Mouse (Mus musculus) granulocyte monocyte progenitor cell, adult 5-6 weeks (primary cell): ENCODE results near the gene Esrrg. TPM values are rescaled to one million over a fixed set of nuclear protein-coding genes. Genes with fewer than 3 reads are reported as not detected.

ENCODE experiments used
- ATAC-seq: replicated peaks from 2 replicates; pipeline ENCODE4 v1.8.0; 2016; ENCODE audit warnings: mild to moderate bottlenecking, moderate TSS enrichment, inconsistent platforms; ENCODE audit not compliant: poor library complexity, severe bottlenecking
- total RNA-seq, 2 experiments: library from RNA; stranded (forward) in 1 of 2; stranded (reverse) in 1 of 2; fragments of 200-712, 200-1000 nt in 1 of 2; fragments of >200 nt in 1 of 2; fragmentation: Nextera tagmentation in 1 of 2; gene quantifications; 2 replicates each; pipeline ENCODE4 v1.2.3; 2014 to 2017

The Esrrg gene
- total RNA-seq, 2 experiments from 2014 or later = not detected

- ATAC-seq = no peak
Observed at GRCm38 (mm10) chr1:188107946-188108345, 499.4 kb downstream of the Esrrg start.

DNA sequence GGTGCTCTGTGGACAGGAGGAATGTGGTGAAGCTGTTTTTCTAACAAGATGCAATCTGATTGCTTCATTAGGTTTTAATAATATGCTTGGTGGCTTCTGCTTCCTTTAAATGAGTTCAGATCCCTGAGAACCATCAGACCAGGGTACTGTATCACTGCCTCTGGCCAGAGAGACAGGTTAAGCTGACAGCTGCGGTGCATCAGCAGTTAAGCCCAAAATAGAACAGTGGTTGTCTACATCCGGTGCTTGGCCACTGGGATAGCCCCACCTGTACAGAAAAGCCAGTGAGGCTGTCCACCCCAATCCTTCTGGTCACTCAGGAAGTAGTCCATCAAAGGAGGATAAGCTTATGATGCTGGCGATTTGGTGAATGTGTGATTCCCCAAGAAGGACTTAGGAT, 503.0 kb downstream of the Esrrg start:
- ATAC-seq = no peak

- ATAC-seq = no peak
Observed at GRCm38 (mm10) chr1:188113240-188113639, 504.6 kb downstream of the Esrrg start.

DNA sequence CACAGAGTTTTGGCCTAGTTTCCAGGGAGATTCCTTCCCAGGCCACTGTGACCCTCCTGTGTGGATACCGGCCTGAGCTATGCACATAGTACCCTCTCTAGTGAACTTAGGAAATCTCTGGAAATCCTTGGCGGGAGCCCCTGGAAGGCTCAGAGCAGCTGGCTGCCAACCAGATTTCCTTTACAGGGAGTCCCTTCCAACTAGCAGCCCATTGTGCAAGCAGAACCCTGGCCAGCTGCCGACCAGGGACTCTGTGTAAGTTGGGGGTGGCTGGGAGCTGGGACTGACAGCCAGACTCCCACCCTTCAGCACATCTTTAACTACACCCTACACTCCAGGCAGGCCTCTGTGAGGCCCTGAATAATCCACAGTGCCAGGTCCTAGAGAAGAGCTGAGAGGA, 509.5 kb downstream of the Esrrg start:
- no peak for ATAC-seq

- ATAC-seq = no peak
Observed at GRCm38 (mm10) chr1:188119806-188120205, 511.2 kb downstream of the Esrrg start.

- ATAC-seq = no peak
Observed at GRCm38 (mm10) chr1:188125521-188126021, 517.0 kb downstream of the Esrrg start.

GRCm38 (mm10) chr1:188136126-188136525, 527.5 kb downstream of the Esrrg start:
- no peak for ATAC-seq

GRCm38 (mm10) chr1:188139473-188139872, 530.9 kb downstream of the Esrrg start:
- no peak for ATAC-seq

- no peak for ATAC-seq
Observed at GRCm38 (mm10) chr1:188140221-188140620, 531.6 kb downstream of the Esrrg start.

DNA sequence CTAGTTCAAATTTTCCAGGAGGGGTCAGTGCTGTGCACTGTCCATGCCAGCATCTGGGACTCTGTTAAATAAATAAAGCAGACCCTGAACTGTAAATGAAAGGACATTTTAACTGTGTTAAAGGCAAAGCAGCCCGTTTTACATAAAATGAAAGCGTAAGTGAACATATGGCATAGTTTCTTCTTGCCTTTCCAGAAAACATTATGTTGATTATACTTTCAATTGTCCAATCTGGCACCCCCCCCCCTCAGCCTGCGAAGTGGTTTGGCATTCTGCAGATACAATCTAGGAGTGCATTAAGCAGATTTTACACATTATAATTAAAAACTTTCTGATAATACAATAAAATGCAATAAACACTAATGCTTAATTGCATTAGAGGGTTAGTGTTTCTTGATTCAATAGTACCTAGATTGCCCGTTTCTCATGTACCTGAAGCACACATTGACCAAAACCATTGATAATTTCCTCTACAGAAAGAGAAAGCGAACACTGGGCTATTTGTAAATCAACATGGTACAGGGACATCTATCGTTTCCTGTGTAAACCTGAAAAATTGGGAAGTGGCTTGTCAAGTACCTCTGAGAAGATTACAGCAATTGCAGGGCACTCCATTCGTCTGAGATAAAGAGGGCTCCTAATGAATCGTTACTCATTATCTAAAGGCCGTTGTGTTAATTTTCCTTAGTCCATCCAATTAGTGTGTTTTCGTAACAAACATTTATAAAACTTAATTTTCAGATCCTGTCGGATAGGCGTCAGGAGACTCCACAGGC, 539.0 kb downstream of the Esrrg start:
- no peak for ATAC-seq

DNA sequence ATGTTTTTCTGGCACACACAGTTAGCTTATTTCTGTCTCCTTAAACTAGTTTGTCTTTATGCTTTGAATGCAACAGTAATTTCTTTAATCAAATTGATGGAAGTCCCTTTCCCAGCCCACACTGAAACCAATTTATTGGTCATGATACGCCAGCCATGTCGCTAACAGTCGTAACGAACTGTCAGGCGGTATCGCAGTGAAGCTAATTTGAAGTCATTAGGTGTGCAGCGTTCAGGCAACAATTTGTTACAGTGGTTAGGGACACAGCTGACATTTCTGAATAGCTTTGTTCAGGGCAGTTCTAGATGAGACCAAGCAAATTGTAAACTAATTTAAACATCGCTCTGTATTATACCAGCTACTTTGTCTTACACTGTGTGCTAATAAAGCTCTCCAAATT, 542.5 kb downstream of the Esrrg start:
- no peak for ATAC-seq

- ATAC-seq = no peak
Observed at GRCm38 (mm10) chr1:188152011-188152410, 543.4 kb downstream of the Esrrg start.

DNA sequence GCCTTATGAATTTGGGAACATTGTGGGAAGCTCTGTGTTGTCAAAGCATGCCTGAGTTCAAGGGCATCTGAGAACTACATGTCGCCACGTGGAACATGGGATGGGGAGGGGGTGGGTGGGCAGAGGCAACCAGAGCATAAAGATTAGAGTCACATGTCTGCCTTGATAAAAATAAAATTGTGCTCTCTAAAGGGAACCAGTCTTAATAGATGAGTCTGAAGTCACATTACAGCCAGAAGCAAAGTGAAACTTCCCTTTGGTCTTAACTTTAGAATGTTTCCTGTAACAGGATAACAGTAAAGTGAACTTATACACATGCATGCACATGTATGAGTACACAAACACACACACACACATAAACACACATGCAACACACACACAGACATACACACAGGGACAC, 545.1 kb downstream of the Esrrg start:
- no peak for ATAC-seq

- no peak for ATAC-seq
Observed at GRCm38 (mm10) chr1:188154466-188155110, 546.0 kb downstream of the Esrrg start.

GRCm38 (mm10) chr1:188155135-188155779, 546.7 kb downstream of the Esrrg start:
- no peak for ATAC-seq

DNA sequence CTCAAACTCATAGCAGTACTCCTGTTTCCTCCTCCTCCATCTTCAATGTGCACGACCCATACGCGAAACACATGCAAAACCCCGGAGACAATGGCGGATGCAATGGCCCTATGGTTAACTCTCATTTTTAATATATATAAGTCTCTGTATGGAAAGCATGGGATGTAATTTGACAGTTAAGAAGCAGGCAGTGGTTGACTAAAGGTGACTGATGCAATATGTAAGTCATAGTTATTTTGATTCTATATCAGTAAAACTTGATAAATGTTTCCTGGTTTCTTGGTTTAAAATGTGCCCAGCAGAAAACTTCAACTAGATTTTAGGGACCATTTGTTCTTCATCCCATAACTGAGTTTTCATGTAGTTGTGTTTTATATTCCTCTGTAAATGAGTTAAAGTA, 547.9 kb downstream of the Esrrg start:
- no peak for ATAC-seq

DNA sequence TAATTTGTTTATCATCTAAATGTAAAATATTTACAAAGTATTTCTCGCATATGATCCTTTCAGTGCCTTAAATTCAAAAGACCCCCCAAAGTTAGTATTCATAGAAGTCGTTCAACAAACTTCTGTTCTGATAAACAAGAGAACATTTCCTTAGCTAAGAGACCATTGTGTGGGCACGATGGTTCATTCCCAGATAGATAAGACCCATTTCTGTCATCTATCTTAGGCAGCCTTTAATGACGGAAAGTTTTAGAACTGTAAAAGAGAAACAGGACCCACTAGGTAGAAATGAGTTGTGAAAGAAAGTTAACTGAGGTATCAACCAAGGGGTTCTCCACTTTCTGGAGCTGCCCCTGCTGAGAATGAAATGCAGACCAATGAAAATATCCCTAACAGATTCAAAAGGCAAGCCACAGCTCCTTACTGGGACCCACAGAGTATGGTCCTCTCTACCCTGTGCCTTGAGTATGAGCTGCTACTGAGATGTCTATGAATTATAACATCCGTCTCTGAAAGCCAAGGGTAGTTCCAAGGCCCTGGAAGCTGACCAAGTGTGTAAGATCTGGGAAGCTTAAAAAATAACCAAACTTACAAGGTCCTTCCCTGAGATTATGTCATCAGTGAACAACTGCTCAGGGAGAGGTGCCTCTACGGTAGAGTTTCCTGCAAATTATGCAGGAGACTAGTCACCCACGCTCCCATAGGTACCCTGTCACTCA, 548.8 kb downstream of the Esrrg start:
- no peak for ATAC-seq

DNA sequence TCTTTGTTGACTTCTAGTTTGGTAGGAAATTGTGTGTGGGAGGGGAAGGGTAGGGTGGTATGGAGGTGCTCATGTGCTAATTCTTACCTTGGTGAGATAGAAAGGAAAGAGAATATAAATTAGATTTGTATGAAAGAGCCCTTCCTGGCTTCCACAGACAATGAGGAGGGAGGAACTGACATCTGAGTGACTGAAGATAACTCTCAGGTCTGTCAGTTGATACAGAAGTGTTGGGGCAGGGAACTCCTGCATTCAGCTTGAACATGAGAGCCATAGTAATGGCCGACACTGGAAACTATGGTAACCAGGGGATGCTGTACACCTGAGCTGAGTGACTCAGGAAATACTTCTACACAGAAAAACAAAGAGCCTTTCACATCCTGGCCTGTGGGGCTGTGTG, 550.1 kb downstream of the Esrrg start:
- ATAC-seq = no peak

- ATAC-seq = no peak
Observed at GRCm38 (mm10) chr1:188159108-188159507, 550.5 kb downstream of the Esrrg start.

GRCm38 (mm10) chr1:188163058-188163457, 554.5 kb downstream of the Esrrg start:
- no peak for ATAC-seq

GRCm38 (mm10) chr1:188164251-188164650, 555.7 kb downstream of the Esrrg start:
- ATAC-seq = no peak
